Mouse (Mus musculus) NIH3T3 (cell line): ENCODE measurements around the gene Nemp1.
A peak's percentile ranks its signal among the peaks of the same experiment; 100 is the strongest.

Experiments used
- DNase-seq: peaks from one replicate; pipeline ENCODE4 v3.0.0-alpha.2; 2012; ENCODE audit warnings: low read depth

Gene Nemp1

DNA sequence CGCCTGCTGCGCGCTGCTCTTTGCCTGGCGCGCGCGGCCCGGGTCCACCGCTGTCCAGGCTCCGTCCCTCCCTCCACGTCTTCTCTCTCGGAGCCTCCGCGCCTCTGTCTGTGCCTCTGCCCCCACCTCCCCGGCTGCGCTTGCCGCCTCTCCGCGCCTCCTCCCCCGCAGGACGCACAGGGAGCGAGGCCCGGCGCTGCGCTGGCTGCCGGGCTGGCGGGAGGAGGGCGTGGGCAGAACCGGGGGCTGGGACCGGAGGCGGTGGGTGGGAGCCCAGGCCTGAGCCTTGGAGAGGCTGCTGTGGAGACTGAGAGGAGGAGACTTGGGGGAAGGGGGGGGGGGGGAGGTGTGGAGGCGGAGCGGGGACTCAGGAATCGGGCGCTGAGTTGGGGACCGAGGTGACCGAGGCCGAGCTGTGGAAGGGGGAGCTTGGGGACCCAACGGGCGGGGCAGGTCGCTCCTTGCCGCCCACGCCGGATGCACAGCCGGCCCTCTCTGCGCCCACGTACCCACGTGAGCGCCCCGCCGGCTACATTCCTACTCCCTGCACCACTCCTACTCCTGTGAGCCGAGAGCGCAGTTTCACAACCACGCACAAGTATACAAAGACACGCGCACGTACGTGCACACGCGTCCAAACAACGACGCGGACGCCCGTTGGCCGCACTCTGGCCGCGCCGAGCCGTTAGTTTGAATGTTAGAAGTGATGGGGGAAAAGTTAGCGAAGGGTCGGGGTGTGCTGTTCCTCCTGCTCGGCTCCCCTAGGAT is at the start of gene Nemp1:
Nemp1 (plus strand) TSS at position 401 of the 768 bp plus-strand sequence.
- peak; percentile 96 for DNase-seq

DNA sequence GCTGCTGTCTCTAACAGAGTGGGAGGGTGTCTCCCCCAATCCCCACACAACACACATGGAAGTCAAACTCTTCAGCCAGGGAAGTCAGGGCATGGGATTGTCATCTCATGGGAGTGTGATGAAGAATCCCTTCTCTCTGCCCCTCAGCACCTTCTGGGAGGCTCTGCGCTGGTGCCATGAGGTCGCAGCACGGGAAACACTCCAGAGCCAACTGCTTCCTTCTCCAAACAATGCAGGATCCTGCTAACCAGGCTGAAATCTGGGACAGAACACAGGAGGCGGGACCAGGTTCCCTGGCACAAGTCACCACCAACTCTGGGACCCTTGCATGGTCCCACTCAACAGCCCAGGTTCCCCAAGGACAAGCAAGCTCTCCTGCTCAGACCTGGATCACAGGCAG is 49.4 kb upstream of the Nemp1 start:
- DNase-seq: peak; percentile 57

- DNase-seq: peak; percentile 69
Measured at GRCm38 (mm10) chr10:127618173-127618572, 48.5 kb upstream of the Nemp1 start.

- peak; percentile 66 for DNase-seq
Measured at GRCm38 (mm10) chr10:127619119-127619721, 47.5 kb upstream of the Nemp1 start.

- DNase-seq: peak; percentile 78
Measured at GRCm38 (mm10) chr10:127619941-127620405, 46.7 kb upstream of the Nemp1 start.

DNA sequence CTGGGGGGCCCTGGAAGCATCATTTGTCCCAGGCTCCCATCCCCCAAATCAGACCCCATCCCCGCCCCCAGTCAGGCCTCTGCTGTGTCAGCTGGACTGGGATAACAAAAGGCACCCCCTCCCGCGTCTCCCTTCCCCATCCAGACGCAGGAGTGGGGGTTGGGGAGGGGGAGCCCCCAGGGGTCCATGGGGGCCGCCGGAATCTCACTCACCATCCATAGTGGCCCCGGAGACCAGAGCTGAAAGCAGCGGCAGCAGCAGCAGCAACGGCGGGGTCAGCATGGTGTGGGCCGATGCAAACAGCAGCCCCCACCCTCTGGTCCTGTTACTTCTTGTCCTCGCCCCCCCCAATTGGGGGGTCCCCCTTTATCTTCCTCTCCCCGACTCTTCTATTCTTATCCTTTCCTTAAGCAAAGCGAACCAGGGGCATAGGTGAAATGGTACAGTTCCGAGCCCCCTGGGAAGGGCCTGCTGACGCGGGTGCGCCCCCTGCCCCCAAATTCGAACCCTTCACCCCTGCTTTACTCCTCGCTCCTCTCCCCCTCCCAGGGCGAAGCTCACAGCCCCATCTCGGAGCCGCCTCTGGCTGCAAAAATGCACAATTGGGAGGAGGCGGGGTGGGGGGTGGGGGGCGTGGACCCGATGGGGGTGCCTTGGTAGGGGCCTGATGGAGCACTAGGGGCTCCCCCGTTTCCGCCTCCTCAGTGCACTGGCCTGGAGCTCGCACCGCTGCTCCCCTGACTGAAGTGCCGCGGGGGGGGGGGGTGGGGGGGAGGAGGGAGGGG is 46.1 kb upstream of the Nemp1 start, which contains the start of gene Lrp1:
Lrp1 (minus strand) TSS at position 743 of the 785 bp plus-strand sequence.
- peak; percentile 91 for DNase-seq

DNA sequence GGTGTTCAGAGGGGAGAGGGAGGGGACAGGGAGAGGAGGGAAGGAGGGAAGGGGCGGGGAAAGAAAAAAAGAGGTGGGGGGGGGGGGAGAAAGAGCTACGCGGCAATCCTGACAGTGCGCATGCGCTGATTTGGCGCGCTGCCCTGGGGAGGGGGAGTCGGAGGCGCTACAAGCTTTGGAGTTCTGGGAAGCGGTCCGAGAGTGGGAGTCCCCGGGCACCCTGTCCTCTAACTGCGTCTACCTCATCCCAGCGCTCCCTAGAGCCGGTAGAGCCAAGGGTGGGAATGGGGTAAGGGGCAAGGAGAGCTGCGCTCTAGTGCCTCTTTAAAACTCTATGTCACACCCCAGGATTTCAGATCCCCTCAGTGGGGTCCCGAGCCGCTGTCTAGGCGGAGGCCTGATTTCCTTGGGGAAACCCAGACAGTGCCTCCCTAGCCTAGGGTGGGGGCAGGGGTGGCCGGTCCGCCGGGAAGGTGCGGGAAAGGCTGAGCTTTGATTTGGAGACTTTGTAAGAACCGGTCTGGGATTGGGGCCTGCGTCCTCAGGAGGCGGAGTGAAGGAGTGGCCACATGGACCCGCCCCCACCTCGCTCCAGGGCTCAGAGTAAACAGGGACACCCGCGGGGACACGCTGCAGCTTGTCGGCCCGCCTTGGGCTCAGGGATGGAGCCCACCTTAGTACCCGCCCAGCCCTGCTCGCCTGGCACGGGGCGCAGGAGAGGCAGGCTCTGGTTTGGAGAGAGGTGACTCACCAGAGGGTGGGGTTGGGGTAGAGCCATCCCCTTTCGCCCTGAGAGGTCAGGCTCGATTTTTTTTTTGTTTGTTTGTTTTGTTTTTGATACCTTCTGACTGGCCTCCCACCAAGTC is 45.3 kb upstream of the Nemp1 start:
- DNase-seq: peak; percentile 96

DNA sequence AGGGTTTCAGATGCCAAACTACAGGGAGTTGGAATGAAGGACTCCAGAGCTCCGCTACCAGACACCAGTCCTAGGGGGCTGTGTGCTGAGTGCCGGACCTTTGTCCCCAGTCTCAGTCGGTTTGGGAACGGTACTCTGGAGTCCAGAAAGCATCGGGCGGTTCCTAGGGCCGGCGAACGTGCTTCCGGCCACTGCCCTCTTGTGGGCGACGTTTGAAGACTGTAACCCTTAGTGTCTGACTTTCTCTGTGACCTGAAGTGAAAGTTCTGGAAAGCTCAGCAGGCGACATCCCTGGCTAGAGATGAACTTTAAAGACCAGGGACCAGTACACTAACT is 44.7 kb upstream of the Nemp1 start:
- no peak for DNase-seq

DNA sequence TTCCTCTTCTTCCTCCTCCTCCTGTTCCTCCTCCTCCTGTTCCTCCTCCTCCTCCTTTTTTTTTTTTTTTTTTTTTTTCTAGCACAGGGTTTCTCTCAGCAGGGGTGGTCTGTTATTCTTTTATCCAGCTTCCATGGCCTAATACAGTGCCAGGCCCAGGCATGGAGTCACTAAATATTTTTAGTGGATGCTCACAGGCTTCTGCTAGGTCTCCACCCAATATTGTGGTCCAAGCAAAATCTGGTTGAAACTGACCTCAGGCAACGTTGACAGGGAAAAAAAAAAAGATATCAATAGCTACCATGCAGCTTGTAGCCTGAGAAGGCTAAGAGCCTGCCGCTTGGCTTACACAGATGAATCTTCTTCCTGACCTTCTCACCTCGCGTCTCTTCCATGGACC is 44.0 kb upstream of the Nemp1 start:
- DNase-seq: peak; percentile 67

DNA sequence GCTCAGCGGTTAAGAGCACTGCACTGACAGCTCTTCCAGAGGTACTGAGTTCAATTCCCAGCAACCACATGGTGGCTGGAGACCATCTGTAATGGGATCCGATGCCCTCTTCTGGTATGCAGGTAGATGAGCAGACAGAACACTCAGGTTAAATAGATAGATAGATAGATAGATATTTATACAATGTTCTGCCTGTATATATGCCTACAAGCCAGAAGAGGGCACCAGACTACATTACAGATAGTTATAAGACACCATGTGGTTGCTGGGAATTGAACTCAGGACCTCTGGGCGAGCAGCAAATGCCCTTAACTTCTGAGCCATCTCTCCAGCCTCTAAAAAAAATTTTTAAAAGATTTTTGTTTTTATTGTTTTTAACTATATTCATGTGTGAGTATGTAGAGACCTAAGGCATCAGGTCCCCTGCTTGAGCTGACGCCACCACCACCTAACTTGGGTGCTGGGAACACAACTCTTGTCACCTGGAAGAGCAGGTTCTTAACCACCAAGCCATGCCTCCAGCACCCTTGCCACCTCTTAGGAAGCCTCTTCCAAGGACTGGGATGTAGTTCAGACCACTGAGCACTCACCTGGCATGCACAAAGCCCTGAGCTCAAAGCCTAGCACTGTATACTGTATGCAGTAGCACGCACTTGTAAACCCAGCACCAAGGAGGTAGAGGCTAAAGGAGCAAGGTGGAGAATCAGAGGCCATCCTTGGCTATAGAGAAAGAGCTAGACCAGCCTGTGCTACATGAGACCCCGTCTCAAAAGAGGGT is 43.1 kb upstream of the Nemp1 start:
- DNase-seq: no peak

GRCm38 (mm10) chr10:127626433-127626832 is 40.3 kb upstream of the Nemp1 start:
- peak; percentile 69 for DNase-seq

DNA sequence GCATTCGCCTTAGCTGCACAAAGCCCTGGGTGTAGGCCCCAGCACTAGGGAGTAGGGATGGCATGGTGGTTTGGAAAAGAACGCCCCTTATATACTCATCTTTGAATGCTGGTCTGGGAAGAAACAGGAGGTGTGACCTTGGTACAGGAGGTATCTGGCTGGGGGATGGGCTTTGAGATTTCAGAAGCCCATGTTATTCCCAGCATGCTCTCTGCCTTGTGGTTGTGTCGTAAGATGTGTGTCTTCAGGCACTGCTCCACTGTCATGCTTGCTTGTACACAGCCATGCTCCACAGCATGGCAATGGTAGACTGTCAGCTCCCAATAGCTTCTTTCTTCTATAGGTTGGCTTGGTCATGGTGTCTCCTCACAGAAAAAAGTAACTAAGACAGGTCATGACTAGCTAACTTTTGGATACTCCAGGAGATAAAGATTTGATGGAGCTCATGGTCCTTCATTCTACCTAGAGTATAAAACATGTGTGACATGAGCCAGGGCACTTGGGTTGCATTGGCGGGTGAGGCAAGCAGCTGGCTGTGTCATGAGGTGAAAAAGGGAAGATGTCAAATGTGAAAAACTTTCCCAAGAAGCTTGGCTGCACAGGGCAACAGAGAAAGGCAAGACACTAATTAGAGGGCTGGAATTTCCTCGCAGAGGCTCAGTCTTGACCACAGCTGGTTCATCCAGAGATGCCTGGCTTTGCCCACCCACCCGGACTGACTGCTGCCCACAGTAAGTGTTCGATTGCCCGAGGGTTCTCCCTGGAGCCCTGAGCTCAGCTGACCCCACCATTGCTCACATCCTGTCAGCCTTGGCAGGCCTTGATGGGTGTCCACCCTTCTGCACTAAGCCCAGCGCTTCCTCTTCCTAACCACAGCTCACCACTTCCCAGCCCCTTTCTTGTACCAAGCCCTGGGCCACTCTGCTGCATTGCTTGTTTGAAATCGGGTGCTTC is 35.2 kb upstream of the Nemp1 start:
- peak; percentile 70 for DNase-seq

DNA sequence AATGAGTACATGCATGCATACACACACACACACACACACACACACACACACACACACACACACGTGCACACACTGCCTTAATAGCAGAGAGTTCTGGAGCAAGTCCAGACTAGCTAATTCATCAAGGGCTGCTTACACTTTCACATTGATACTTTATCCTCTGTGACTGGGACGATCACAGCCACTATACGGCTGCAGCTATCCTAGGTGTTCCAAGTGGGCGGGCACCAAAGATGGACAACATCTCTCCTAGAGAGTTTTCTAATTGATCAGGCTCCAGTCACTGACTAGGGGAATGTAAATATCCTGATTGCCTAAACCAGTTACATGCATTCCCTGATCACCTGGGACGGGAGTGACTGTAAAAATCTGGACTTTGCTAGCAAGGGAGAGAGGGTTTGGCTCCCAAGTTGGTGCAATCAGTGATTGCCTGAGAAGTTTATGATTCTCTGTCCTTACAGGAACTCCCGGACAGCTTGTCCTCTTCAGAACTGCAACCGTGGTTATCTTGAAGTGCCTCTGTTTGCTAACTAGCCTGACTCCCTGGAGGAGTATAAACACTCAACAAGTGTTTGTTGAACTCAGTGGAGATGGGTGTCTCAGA is 33.9 kb upstream of the Nemp1 start:
- no peak for DNase-seq

DNA sequence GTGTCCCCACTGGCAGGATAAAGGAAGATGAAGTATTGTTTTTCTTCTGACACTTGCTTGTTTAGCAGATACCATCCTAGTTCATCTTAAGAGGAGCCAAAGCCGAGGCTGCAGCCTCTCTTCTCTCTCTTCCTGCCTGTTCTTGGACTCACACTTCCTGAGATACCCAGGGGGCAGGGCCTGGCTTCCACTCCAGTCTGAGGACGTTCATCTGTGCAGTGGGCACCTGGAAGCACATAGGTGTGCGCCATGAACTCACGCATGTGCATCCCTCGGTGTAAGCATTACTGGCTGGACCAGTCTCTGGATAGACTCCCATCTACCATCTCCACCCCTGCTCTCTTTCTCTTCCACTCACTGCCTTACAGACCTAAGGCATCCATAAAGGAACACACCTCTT is 26.3 kb upstream of the Nemp1 start:
- no peak for DNase-seq

GRCm38 (mm10) chr10:127641861-127642771 is 24.6 kb upstream of the Nemp1 start:
- peak; percentile 97 for DNase-seq

DNA sequence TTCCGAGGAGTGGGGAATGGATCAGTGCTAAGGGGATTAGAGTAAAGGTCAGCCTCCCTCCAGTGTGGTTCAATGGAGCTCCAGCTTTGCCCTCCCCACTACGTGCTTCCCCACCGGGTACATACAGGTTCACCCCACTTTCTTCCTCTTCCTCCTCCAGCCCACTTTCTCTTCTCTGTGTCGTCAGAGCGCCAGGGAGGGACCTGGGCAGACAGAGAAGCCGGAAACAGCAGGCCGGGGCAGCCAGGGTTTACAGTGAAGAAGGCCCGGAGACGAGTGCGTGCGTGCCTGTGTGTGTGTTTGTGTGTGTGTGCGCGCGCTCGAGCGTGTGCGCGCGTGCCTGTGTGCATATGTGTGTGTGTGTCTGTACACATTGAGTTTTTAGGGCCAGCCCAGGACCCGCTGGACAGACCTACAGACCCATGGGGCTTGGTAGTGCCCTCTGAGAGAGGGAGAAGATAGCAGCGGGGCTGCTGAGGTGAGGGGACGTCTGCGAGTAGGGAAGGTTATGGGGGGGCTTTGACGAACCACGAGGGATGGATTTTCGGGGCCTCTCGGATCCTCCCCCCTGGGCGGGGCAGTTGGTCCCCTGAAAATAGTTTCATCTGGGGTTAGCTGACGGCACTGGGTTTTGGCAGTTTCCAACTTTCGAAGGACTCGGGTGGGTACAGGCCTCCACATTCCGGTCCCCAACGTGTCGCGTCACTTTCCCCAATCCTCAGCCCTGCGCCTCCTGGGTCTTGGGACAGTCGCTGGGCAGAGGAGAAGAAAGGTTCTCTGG is 23.7 kb upstream of the Nemp1 start, which contains the start of gene Stat6:
Stat6 (plus strand) TSS at position 215 of the 781 bp plus-strand sequence.
- DNase-seq: peak; percentile 90

DNA sequence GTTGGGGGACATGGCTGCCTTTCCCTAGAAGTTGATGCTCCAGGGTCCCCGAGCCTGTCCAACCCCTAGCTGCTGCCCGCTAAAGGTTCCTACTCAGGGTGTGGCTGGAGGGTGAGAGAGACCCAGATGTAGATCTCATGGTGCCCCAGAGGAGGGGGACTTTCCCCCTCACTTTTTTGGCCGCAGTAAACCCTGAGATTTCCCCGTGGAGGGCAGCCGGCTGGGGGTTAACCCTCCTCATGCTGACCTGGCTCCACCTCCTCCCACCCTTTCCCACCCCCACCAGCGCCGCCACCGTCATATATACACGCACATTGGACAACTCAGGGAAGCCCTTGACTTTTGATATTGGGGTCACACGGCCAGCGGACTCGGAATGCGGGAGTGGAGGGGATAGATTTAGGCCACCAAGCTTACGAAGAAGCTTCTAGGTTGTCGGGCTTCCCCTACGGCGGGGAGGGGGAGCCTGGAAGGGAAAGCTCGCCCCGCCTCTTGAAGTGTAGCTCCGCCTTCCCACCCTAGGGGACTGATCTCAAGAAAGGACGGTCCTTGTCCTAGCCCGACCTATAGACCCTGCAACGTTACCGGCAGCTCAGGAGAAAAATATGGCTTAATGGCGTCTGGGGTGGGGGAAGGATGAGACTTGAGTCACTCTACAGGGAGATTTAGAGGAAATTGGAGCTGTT is 23.0 kb upstream of the Nemp1 start:
- peak; percentile 84 for DNase-seq
